Comparison of ENCODE assay signal across 8 mouse cellular contexts in genomic region chr1:130517868-130518267, GRCm38 (mm10).
"Had no signal": no experiment of that assay in that cellular context is flagged by ENCODE, and none has a peak within 500 bp of the region (broad histone marks: within the 10 kb centered on the region; RNA-seq: fewer than 3 reads in every experiment).

No protein-coding gene starts in this region.

- ATAC-seq: liver, embryonic 12.5 days had no signal

- DNase-seq: kidney, postnatal 14 days; lung, embryonic 14.5 days; lung, postnatal 10 days; lung, postnatal 4 days; midbrain, embryonic 14.5 days; thymus, adult 2 months; thymus, postnatal 25 days had no signal
